Mouse (Mus musculus) cerebellum, adult 2 months (tissue): ENCODE measurements around the gene Ccm2l.

Experiments used
- CTCF ChIP-seq: fragments of 200-500 bp; IDR thresholded peaks from 2 replicates; pipeline ENCODE4 v1.5.1; 2011; ENCODE audit warnings: low read depth, mild to moderate bottlenecking, control low read depth, low read length, moderate library complexity, borderline replicate concordance; ENCODE audit not compliant: insufficient read depth
- POLR2A ChIP-seq: fragments of 200-500 bp; IDR thresholded peaks from 2 replicates; pipeline ENCODE4 v1.6.1; 2011; ENCODE audit warnings: low read length, control low read depth, borderline replicate concordance; ENCODE audit not compliant: insufficient read depth

DNA sequence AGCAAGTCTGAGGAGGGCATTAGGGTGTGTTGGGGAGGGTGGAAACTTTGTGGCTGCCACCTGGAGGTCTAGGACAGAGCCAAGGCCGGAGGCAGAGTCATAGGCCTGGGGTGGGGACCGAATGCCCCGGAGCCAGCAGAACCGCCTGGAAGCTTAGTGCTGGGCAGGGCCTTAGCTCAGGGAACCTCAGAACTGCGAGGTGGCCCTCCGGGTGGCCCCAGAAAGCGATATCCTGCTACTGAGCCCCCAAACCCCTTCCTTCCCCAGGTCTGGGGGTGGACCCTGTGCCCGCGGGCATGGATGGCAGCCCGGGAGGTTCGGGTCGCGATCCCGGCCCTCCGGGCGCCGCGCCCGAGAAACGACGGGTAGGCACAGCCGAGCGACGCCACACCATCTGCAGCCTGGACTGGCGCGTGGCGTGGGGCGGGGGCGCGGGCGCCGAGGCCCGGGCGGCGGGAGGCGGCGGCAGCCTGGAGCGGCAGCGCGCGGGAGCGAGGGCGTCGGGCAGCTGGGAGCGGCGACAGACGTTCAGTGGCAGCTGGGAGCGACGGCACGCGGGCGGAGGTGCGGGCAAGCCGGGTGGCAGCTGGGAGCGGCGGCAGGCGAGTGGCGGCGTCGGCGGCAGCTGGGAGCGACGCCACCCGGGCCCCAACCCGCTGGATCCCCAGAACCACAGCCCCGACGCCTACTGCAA is 5.9 kb downstream of the Ccm2l start:
- TF ChIP-seq POLR2A = no peak
- no peak for TF ChIP-seq CTCF
